Mouse (Mus musculus): ENCODE data around the gene Six4.
"Not testable (repeated sequence)": the region's sequence is repeated elsewhere in the genome, so short reads cannot be mapped to it uniquely, and the experiment has no call there.

Gene Six4

GRCm38 (mm10) chr12:73113196-73113595 lies at the start of gene Six4:
Gene Six4, minus strand, starts transcription at chr12:73113456.
- peak; percentile 93 for DNase-seq (ENCODE audit: low read depth, low spot score)

GRCm38 (mm10) chr12:73162408-73163181 lies 49.3 kb upstream of the Six4 start:
- no peak for DNase-seq (ENCODE audit: low read depth, low spot score)

- DNase-seq (ENCODE audit: low read depth, low spot score) = no peak
These were observed 47.1 kb upstream of the Six4 start for GRCm38 (mm10) chr12:73160341-73160740.

- DNase-seq (ENCODE audit: low read depth, low spot score) = no peak
These were observed 40.9 kb upstream of the Six4 start for GRCm38 (mm10) chr12:73154150-73154549.

- not testable (repeated sequence) for DNase-seq (ENCODE audit: low read depth, low spot score)
These were observed 37.8 kb upstream of the Six4 start for GRCm38 (mm10) chr12:73151038-73151437.

GRCm38 (mm10) chr12:73147236-73147635 lies 34.0 kb upstream of the Six4 start:
- peak; percentile 51 for DNase-seq (ENCODE audit: low read depth, low spot score)

GRCm38 (mm10) chr12:73140732-73141131 lies 27.5 kb upstream of the Six4 start:
- no peak for DNase-seq (ENCODE audit: low read depth, low spot score)

GRCm38 (mm10) chr12:73125250-73125649 lies 12.0 kb upstream of the Six4 start:
- DNase-seq (ENCODE audit: low read depth, low spot score) = no peak

- DNase-seq (ENCODE audit: low read depth, low spot score) = peak; percentile 60
These were observed 10.1 kb upstream of the Six4 start, which contains the start of gene Mnat1 for GRCm38 (mm10) chr12:73123093-73124041. Gene Mnat1, plus strand, starts transcription at chr12:73123717.

- peak; percentile 47 for DNase-seq (ENCODE audit: low read depth, low spot score)
These were observed 749 bp downstream of the Six4 start for GRCm38 (mm10) chr12:73112326-73113087.

- DNase-seq (ENCODE audit: low read depth, low spot score) = peak; percentile 41
These were observed 1.5 kb downstream of the Six4 start for GRCm38 (mm10) chr12:73111561-73112325.

- DNase-seq (ENCODE audit: low read depth, low spot score) = peak; percentile 42
These were observed 2.7 kb downstream of the Six4 start for GRCm38 (mm10) chr12:73110431-73111111.

- DNase-seq (ENCODE audit: low read depth, low spot score) = no peak
These were observed 5.4 kb downstream of the Six4 start for GRCm38 (mm10) chr12:73107821-73108220.

- no peak for DNase-seq (ENCODE audit: low read depth, low spot score)
These were observed 9.5 kb downstream of the Six4 start for GRCm38 (mm10) chr12:73103713-73104112.

GRCm38 (mm10) chr12:73098593-73098992 lies 14.7 kb downstream of the Six4 start:
- DNase-seq (ENCODE audit: low read depth, low spot score) = no peak

- not testable (repeated sequence) for DNase-seq (ENCODE audit: low read depth, low spot score)
These were observed 17.1 kb downstream of the Six4 start for GRCm38 (mm10) chr12:73096177-73096576.

- no peak for DNase-seq (ENCODE audit: low read depth, low spot score)
These were observed 18.7 kb downstream of the Six4 start for GRCm38 (mm10) chr12:73094605-73095004.

GRCm38 (mm10) chr12:73094189-73094588 lies 19.1 kb downstream of the Six4 start:
- no peak for DNase-seq (ENCODE audit: low read depth, low spot score)

GRCm38 (mm10) chr12:73090672-73091335 lies 22.5 kb downstream of the Six4 start:
- no peak for DNase-seq (ENCODE audit: low read depth, low spot score)

GRCm38 (mm10) chr12:73088911-73089310 lies 24.3 kb downstream of the Six4 start:
- no peak for DNase-seq (ENCODE audit: low read depth, low spot score)

Measured in skeletal muscle tissue, adult 2 months (tissue).